Mouse (Mus musculus): ENCODE measurements around the gene Hs6st2. TPM values are rescaled to one million over a fixed set of nuclear protein-coding genes. Genes with fewer than 3 reads are reported as not detected.
A peak's percentile ranks its signal among the peaks of the same experiment; 100 is the strongest.

The Hs6st2 gene
- total RNA-seq, 2 experiments from 2014 or later: 27.9 to 35.7 TPM

DNA sequence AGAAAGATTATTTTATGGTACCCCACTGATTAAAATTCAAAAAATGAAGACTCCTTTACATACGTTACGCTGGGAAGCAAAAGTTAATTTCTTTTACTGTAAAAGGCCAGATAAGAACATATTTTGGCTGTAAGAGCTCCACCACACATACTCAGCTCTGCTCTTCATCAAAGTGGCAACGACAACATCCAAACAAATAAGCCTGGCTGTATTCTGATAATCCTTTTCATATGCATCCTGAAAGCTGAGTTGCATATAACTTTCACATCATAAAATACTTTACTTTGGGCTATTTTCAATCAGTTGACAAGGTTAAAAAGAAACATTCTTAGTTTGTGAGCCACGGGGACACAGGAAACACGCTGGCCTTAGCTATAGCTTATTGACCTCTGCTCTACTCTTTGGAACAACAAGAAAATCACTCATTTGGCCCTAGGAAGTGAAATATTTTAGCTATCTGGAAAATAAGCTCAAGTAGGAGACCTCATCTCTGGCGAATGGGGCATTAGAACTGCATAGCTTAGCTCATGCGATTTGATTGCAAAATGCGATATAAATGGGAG, 91.1 kb downstream of the Hs6st2 start:
- DNase-seq (ENCODE audit: low spot score in 2 of 2): no peak

DNA sequence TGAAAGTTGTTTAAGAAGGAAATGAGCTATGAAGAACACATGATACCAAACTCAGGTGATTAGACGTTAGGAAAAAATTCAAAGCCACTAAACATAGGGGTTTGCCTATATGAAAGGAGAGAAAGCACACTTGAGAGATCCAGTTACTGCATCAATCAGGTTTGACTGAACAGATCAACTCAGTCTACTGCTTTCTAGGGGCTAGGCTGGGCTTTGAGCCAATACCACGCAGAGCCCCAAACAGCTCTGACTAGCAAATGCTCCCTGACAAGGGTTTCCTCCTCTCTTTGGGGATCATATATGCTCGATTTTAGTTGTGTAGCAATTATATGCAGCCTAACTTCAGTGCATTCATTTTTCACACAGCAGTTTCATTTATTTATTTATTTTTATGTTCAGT, 96.2 kb downstream of the Hs6st2 start:
- DNase-seq (ENCODE audit: low spot score in 2 of 2): no peak

DNA sequence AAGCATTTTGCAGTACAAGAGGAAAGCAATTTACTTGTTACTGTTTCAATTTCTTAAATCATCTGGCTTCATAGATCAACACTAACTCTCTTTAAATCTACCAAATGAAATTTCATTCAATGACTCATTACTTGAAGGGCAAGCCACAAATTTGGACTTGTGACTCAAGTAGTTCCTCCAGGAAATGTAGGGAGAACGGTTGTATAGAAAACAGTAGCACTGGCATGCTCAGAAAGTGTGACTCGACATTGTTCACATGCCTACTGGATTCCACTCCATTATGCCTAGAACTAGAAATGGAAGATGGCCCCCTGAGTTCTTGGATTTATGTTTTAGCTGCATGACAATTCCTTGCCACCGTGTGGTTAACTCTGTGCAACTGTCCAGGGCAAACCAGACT, 100.0 kb downstream of the Hs6st2 start:
- DNase-seq (ENCODE audit: low spot score in 2 of 2): no peak

DNA sequence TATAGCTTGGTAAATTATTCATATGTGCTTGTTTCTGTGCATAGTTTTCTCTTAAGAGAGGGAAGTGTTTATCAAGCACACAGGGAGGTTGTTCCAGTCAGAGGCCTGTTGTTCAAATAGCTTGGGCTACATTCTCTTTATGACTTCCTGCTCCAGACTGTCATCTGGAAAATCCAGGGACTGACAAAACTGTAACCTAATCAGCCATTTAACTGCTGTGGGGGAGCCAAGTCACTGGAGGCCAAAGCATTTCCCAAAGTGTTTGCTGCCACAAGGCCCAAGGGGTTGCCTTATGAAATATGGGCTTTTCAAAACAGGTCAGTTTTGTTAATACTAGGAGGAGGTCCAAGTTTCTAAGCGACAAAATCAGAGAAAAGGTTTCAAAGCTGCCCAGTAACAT, 119.8 kb downstream of the Hs6st2 start:
- DNase-seq (ENCODE audit: low spot score in 2 of 2): no peak

DNA sequence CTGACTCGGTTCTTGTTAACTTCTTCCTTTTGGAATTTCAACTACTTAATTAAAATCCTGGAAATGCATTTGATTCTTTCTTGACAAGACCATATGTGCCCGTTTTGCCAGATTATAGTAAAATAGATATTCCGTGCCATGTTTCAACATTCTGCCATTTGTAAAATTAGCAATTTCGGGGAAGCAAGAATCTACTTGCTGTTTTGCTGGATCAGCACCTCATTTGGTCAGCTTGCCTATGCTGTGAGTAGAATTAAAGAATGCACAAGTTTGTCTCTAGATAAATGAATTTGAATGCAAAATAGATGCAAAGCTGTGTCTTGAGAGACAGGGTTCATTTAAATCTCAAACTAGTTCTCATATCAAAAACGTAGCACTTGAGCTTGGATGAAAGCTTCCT, 142.0 kb downstream of the Hs6st2 start:
- DNase-seq (ENCODE audit: low spot score in 2 of 2): no peak

DNA sequence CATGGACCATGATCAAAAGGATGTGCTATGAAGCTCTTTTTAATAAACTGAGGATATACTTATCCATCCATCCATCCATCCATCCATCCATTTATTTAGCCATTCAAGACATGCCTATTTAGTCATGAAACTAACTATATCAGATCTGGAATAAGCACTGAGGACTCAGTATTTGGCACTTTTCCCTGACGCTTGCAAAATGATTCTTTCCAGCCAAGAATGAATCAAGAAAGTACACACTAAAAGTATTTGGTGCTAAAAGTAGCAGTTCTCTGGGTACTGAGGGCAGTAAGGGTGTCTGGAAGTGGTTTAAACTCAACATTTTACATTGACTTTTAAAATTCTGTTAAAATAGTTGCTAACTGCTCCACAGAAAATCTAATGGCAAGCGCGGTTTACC, 144.6 kb downstream of the Hs6st2 start:
- no peak for DNase-seq (ENCODE audit: low spot score in 2 of 2)

DNA sequence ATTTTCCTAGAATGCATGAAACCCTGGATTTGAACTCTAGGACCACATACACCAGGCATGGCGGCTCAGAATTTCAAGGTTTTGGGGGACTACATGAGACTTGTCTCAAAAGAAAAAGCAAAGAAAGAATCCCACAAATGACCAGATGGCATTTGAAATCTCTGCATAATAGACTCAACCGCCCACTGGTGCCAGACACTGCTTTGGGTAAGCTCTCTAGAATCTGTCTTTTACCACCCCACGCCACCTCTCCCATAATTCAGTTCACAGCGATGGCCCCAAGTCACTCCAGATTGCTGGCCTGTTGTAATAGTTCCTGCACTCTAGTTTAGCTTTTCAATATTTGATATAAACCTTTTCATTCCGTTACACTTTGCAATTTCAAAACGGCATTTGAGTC, 146.4 kb downstream of the Hs6st2 start:
- peak in 1 of 2 experiments; percentile 5 for DNase-seq (ENCODE audit: low spot score in 2 of 2)

DNA sequence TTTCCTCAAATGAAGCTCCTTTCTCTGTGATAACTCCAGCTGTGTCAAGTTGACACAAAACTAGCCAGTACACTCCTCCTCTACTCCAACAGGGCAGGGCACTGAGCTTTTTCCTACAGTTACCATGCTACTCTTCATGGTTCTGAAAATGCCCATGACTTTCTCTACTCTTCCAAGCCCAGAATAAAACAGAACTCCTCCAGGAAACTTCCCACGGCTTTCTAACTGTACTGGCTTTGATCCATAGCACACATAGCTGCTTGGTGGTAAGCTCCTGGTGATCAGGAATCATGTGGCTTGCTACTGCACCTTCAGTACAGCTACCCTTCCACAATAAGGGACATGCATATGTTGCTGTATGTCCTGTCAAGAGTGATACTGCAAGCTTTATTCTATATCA, 150.5 kb downstream of the Hs6st2 start:
- no peak for DNase-seq (ENCODE audit: low spot score in 2 of 2)

DNA sequence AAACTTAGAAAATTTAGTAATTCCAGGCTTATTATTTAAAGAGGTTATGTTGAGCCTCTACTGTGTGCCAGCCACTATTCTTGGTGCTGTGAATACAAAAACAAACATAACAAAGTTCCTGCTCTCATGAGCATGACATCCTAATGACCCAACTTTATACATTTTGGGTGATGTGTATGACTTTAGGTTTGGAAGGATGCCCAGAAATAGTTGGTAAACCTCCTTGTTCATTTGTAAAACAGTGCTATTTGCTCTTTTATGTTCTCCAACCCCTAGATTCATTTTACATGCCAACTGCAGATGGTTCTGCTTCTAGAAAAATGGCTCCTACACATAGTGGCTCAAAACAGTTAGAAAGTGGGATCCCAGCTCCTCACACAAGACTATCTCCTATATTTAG, 153.1 kb downstream of the Hs6st2 start:
- DNase-seq (ENCODE audit: low spot score in 2 of 2): no peak

DNA sequence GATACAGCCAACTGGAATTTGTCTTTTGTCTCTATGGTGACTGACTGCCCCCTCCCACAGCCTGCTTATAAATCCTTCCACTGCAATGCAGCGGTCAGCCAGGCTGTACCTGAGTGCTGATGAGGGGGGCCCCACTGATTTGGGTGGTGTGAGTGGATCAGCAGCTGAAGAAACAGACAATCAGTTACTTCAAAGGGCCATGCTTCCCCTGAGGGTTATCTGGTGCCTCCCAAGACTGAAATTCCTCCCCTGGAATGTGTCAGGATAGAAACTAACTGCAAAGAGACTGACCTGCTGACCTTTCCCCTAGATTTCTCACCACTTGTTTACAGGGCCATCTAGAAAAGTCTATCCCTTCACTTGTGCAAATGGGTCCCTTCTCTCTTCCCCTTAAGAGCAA, 166.8 kb downstream of the Hs6st2 start:
- DNase-seq (ENCODE audit: low spot score in 2 of 2): no peak

DNA sequence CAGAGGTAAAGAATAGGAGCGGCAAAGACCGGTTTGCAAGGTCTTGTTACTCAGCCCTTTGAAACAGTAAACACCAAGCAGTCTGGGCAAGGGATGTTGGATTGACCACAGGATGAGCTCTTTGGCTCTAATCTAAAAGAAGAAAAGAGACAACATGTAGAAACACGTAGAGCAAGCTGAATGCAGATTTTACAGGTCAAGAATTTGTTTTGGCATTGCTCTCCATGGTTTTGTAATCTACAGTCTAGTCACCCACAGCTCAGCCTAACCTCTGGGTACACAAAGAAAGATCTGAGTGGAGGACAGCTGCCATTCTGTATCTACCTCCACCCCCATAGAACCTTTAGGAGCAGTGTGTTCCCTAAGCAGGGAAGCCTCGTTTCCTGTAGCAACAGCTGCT, 175.1 kb downstream of the Hs6st2 start:
- DNase-seq (ENCODE audit: low spot score in 2 of 2): no peak

DNA sequence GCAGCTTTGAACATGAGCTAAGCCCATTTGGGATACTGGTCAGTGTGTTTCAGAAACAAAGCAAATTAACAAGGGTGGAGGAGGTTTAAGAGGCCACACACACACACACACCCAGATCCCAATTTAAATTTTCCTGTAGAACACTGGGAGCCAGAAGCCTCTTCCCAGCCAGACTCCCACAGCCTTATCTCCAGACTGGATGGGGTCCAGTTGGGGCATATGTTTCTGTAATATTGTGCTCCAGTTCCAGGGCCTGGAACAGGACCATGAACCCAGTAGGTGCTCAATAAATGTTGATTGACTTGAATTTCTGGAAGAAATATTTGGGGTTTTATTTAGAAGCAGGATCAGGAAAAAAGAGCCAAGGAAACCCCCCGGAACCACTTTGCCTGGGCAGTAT, 176.0 kb downstream of the Hs6st2 start:
- DNase-seq (ENCODE audit: low spot score in 2 of 2): no peak

DNA sequence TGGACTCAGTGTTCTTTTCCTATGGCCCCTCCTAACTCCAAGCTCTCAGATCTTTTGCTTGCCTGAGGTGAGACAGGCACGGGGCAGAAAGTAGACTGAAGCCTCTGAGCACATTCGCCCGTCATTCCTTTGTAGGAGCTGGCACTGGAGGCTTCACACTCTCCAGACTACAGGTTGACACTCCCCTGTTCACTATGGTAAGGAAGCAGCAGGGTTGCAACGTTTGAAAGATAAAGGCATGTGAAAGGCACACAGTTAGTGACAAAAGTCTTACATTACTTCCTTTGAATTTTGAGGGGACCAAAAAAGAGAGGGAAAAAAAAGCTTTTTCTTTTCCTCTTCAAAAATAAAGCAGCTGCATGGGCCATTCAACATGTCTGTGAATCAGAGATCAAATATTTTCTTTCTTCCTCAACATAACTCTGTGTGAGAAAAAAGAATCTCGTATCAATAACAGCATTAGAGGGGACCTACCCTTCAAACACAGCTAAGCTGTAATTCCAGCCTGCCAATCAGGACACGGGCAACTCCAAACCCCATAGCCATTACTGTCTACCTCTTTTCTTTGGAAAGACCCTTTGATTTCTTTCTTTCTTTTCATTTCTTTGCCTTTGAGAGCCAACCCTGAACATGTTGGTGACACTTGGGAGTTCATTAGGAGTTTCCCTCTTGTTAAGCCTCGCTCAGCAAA, 177.7 kb downstream of the Hs6st2 start:
- no peak for DNase-seq (ENCODE audit: low spot score in 2 of 2)

DNA sequence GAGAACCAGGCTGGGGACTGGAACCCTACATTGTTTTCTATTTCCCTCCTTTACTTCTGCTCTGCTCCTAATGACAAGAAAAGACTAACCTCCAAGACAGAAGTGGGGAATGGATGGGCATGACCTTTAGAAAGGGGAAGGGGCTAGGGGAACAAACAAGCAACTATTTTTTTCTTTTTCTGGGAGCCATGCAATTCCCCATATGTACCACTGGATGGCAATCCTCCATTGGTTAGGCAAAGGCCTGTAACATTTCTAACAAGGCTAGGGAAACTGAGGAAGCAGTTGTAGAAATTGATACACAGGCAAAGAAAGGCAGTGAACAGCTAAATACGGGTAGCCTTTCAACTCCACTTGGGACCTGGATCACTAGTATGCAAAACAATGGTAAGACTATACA, 183.8 kb downstream of the Hs6st2 start:
- DNase-seq (ENCODE audit: low spot score in 2 of 2): no peak

DNA sequence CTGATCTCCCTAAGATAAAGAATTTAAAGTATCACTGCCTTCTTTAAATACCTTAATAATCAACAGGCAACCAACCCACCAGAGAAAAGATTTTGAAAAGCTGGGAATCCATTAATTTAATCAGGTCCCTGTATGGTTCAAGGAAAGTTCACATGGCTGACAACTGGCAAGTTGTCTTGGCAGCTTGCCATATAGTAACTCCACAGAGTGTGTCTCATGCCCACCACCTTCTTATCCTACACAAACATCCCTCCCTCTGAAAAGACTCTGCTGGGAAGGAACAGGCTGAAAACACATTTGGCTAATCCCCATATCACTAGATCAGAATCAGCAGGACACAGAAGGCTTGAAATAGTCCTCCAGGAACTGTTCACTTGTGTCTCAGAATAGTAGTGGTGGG, 193.3 kb downstream of the Hs6st2 start:
- no peak for DNase-seq (ENCODE audit: low spot score in 2 of 2)

DNA sequence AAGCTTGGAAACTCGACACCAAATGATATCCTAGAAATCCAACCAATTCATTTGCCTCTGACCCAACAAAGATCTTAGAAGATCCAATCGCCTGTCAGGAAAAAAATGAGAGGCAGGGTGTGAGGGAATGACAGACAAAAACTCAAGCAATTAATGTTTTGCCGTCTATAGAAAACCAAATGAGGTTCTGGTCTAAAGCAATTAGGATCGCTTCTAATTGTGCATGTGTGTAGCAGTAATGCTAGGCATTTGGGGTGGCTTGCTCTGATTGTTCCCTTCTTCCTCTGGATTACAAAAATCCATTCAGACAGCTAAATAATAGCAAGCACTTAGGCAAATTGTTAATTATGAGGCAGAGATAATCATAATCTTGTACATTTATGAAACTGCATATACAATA, 212.2 kb downstream of the Hs6st2 start:
- no peak for DNase-seq (ENCODE audit: low spot score in 2 of 2)

DNA sequence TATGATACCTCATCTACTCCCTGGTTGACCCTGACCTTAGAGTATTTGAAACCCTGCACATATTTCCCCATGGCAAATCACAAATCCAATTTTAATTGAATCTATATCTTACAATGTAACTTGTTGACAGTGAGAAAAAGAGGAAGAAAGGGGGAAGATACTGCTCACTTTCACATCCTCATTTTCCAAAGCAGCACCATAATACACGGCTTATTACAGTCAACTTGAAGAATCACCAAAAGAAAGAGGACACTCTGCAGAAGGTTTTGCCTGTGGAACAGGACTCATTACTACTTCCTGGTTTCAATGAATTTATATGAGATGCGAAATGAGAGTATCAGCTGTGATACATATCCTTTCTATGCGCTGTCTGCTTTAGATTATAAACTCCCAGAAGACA, 220.2 kb downstream of the Hs6st2 start:
- DNase-seq (ENCODE audit: low spot score in 2 of 2): no peak

DNA sequence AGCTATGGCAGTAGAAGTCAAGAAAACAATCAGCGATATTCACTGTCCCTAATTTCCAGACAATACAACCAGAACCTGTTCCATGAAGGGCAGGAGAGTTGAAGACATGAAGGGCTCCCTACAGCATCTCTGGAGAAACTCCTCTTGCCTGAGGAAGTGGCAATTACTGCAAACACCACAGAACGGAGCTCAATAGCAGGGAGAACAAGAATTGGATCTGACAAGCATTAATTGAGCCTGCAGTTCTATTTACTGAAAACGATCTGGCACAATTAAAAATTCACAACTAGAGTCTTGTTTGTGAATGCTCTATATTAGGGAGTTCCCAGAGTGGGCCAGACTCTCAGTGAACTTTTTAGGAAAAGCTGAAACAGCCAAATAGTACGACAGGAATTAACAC, 238.3 kb downstream of the Hs6st2 start:
- DNase-seq (ENCODE audit: low spot score in 2 of 2): peak in 1 of 2 experiments; percentile 8

DNA sequence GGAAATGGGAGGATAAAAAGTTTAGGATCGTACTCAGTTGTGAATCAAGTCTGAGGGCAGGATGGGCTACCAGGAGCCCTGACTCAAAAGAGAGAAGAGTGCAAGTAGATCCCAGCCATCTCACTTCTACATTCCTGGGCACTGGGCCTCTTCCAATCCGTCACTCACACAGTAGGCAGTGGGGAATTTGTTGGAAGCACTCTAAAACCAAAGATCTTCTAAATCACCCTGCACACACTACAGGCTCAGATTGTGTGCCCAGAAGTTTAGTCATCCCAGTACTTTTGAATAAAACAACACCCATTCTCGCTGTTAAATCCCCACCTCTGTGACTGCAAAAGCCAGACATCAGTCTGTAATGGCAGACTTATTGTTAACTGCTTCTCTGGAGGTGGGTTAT, 249.9 kb downstream of the Hs6st2 start:
- no peak for DNase-seq (ENCODE audit: low spot score in 2 of 2)

DNA sequence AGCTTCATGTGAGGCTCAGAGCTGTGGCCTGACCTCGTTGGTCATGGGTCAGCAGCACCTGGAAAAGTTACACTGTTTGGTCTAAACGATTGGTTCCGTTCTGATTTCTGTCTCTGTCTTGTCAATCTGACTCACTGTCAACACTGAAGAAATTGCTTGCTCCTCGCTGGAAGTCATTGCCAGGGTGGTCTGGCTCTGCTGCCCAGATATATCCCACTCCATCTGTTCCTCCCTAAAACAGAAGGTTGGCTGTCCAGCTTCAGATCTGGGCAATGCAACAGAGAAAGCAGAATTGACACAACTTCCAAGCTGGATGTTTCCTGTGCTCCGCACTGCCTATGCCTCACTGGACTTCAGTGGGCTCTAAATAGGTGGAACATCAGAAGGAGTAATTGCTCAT, 256.6 kb downstream of the Hs6st2 start:
- no peak for DNase-seq (ENCODE audit: low spot score in 2 of 2)

DNA sequence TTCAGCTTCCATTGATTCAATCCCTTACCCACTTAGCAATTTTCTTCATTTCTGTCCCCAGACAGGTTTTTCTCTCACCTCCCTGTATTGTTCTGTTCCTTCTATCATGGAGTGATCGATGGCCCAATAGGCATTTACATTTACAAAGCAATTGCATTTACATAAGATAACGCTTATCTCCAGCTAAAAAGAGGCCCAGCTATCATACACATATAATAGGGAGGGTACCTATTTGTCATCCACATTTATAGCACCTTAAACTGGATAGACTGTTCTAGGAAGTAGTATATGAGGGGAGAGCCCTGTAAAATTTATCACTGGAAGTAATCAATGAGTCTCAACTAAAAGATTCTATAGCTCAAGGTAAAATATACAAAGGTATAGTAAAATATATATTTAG, 271.4 kb downstream of the Hs6st2 start:
- no peak for DNase-seq (ENCODE audit: low spot score in 2 of 2)

DNA sequence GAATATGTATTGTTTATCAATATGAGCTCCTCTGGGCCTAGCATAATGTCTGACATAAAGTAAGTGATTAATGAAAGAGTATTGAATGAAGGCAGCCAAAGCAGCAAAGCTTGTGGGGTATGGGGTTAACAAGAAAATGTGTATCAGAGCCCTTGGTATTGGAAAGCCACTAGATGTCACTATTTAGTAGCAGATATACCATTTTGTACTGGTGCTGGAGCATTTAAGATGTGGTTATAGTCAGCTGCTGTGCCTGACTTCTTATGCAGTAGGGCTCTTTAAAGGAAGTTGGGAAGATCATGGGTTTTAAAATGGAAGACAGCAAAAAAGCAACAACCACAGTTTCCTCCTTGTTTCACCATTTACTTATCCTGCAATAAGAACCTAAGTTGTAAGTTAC, 284.2 kb downstream of the Hs6st2 start:
- peak in 1 of 2 experiments; percentile 35 for DNase-seq (ENCODE audit: low spot score in 2 of 2)

DNA sequence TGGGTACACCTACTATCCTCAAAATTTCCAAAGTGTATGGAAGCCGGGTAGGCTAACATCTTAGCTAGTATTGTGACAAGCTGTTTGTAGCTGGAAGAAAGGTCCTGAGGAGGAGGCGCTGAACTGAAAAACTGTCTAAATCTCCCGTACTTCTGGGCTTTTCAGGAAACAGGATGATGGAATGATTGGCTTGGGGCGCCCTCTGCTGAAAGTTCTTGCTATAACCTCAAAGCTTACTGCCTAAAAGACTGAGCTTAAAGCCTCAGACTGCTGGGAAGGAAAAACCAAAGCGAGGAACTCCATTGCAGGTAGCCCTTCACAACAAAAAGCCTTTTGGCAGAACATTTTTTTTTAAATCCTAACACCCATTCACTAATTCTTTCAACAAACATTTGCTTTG, 307.0 kb downstream of the Hs6st2 start:
- DNase-seq (ENCODE audit: low spot score in 2 of 2): peak; percentile 65 to 72
